Mouse (Mus musculus) thymus, adult 2 months (tissue): ENCODE measurements around the gene Whamm.

ENCODE experiments used
- CTCF ChIP-seq: fragments of 200-500 bp; IDR thresholded peaks from 2 replicates; pipeline ENCODE4 v1.5.1; 2012; ENCODE audit warnings: mild to moderate bottlenecking, control low read depth, low read length, moderate library complexity, borderline replicate concordance; ENCODE audit not compliant: control insufficient read depth, poor library complexity, insufficient read depth; ENCODE audit errors: extremely low read depth
- POLR2A ChIP-seq: fragments of 200-500 bp; IDR thresholded peaks from 2 replicates; pipeline ENCODE4 v1.6.1; 2012; ENCODE audit warnings: mild to moderate bottlenecking, low read length, control low read depth, moderate library complexity; ENCODE audit not compliant: control insufficient read depth, poor library complexity, insufficient read depth; ENCODE audit errors: extremely low read depth

DNA sequence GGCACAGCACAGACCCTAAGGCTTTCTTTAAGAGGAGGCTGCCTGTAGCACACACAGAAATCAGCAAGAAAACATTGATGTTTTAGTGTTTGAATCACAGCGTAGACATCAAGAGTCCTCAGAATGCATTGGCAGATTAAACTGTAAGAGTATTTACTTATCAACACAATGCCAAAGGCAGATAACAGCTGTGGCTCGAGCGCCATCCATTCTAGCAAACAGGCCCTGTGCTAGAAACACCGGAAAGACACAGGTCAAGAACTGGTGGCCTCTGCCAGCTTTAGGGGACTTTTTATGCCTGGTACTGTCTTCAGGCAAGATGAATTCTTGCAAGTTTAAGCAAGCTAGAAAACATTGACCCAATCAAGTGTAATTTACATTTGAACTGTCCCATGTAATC lies 4.7 kb upstream of the Whamm start:
- TF ChIP-seq POLR2A (no peak), CTCF (no peak)
